Mouse (Mus musculus): ENCODE measurements around the gene March9. TPM values are rescaled to one million over a fixed set of nuclear protein-coding genes. Genes with fewer than 3 reads are reported as not detected.

March9 gene
- polyA plus RNA-seq, 1 experiment: 6.9 TPM

GRCm38 (mm10) chr10:127079665-127080391 lies 19.8 kb upstream of the March9 start:
- Histone ChIP-seq H3K4me1 (ENCODE audit: control insufficient read depth, insufficient read depth, insufficient read length, low read length) (peaks cover 15% of the 10 kb centered on the region), H3K36me3 (ENCODE audit: control insufficient read depth, insufficient read depth, low read length) (no peaks in the 10 kb centered on the region), H3K4me3 (ENCODE audit: low read depth, low read length) (peak overlapping the region; percentile 51), H3K27me3 (ENCODE audit: control insufficient read depth, insufficient read depth, low read length) (peaks cover 42% of the 10 kb centered on the region), H3K27ac (ENCODE audit: insufficient read depth, low read depth, low read length) (no peak overlapping the region)
- TF ChIP-seq POLR2A (IDR thresholded peaks at IDR 0.05; ENCODE audit: low read depth, low read length) (no peak), CTCF (IDR thresholded peaks at IDR 0.05; ENCODE audit: extremely low read depth, insufficient read length, insufficient replicate concordance, low read depth, low read length) (no peak)
- WGBS: 18% methylated on average over 70 of the region's 70 CpGs

DNA sequence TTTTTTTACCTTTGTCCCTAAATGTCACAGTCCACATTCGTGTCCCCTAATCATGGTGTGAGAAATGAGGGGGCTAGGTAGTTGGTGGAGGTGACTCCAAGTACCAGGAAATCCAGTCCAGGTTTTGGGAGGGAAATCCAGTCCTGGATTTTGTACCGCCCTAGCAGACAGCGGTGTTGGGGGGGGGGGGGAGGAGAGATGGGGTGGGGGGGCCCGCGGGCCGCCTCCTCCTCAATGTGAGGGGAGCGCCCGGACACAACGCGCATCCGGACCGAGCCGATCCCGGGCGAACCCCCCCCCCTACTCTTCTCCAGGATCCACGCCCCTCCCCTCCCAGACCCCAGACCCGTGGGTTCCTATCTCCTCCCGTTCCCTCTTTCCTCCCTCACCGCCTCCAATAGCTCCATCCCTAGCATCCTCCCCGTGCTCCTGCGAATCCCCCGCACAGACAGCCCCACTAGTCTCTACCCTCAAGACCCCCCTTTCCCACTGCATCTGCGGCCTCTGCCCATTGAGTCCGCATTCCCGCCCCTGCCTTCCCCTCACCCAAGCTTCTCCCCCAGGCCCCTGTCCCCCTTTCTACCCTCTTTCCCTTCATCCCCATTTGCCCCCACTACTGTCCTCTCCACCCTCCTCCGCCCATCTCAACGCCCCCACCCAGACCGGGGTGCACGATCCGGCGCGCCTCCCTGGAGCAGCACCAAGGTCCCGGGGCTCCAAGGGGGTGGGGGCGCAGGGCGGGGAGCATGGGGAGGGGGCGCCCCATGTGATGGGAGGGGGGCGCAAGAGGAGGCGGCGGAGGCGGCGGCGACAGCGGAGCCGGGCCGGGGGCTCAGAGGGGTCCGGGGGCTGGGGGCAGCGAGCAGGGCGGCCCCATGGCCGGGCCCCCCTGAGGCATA lies 18.9 kb upstream of the March9 start:
- no peak for TF ChIP-seq POLR2A (IDR thresholded peaks at IDR 0.05; ENCODE audit: low read depth, low read length)
- no peak for TF ChIP-seq CTCF (IDR thresholded peaks at IDR 0.05; ENCODE audit: extremely low read depth, insufficient read length, insufficient replicate concordance, low read depth, low read length)
- H3K36me3 ChIP-seq (ENCODE audit: control insufficient read depth, insufficient read depth, low read length): no peaks in the 10 kb centered on the region
- WGBS: 12% methylated on average over 49 of the region's 49 CpGs
- peak overlapping the region; percentile 51 for H3K4me3 ChIP-seq (ENCODE audit: low read depth, low read length)
- no peak overlapping the region for H3K27ac ChIP-seq (ENCODE audit: insufficient read depth, low read depth, low read length)
- H3K4me1 ChIP-seq (ENCODE audit: control insufficient read depth, insufficient read depth, insufficient read length, low read length): peaks cover 15% of the 10 kb centered on the region
- H3K27me3 ChIP-seq (ENCODE audit: control insufficient read depth, insufficient read depth, low read length): peaks cover 42% of the 10 kb centered on the region

DNA sequence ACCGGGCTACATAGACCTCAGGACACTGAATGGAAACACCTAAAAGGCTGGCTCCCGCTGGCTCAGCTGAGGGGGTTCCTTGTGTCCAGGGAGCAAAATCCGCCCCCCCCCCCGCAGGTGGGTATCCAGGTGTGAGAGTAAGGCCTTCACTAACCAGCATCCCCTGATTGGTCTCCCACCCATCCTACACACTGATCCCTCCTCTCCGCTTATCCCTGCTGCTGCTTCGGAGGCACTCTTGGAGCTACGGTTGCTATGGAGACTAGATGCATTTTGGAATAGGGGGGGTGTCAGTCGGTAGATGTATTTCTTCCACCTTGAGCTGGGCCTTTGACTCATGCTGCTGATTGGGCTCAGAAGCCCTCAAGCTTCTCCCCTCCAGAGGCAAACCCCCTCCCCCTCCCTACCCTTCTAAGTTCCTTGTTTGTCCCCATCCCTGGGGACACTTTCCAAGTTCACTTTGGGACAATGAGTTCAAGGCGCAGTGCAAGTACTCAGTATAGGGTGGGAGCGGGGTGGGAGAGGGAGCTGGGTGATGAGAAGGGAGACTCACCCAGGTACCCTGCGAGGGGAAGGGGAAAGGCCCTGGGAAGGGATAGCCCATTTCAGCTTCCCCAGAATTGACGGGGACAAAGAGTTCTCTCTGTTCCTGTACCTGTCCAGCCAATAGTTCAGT lies 18.2 kb upstream of the March9 start:
- Histone ChIP-seq H3K4me3 (ENCODE audit: low read depth, low read length) (no peak overlapping the region), H3K4me1 (ENCODE audit: control insufficient read depth, insufficient read depth, insufficient read length, low read length) (peaks cover 15% of the 10 kb centered on the region), H3K27me3 (ENCODE audit: control insufficient read depth, insufficient read depth, low read length) (peaks cover 42% of the 10 kb centered on the region), H3K27ac (ENCODE audit: insufficient read depth, low read depth, low read length) (no peak overlapping the region), H3K36me3 (ENCODE audit: control insufficient read depth, insufficient read depth, low read length) (no peaks in the 10 kb centered on the region)
- WGBS: 10% methylated on average over 12 of the region's 12 CpGs
- TF ChIP-seq CTCF (IDR thresholded peaks at IDR 0.05; ENCODE audit: extremely low read depth, insufficient read length, insufficient replicate concordance, low read depth, low read length): no peak
- no peak for TF ChIP-seq POLR2A (IDR thresholded peaks at IDR 0.05; ENCODE audit: low read depth, low read length)

GRCm38 (mm10) chr10:127077515-127077914 lies 17.5 kb upstream of the March9 start:
- Histone ChIP-seq H3K4me3 (ENCODE audit: low read depth, low read length) (no peak overlapping the region), H3K27me3 (ENCODE audit: control insufficient read depth, insufficient read depth, low read length) (peaks cover 42% of the 10 kb centered on the region), H3K36me3 (ENCODE audit: control insufficient read depth, insufficient read depth, low read length) (no peaks in the 10 kb centered on the region), H3K4me1 (ENCODE audit: control insufficient read depth, insufficient read depth, insufficient read length, low read length) (peaks cover 11% of the 10 kb centered on the region), H3K27ac (ENCODE audit: insufficient read depth, low read depth, low read length) (no peak overlapping the region)
- TF ChIP-seq POLR2A (IDR thresholded peaks at IDR 0.05; ENCODE audit: low read depth, low read length): no peak
- no peak for TF ChIP-seq CTCF (IDR thresholded peaks at IDR 0.05; ENCODE audit: extremely low read depth, insufficient read length, insufficient replicate concordance, low read depth, low read length)
- 18% methylated on average over 10 of the region's 10 CpGs for WGBS

DNA sequence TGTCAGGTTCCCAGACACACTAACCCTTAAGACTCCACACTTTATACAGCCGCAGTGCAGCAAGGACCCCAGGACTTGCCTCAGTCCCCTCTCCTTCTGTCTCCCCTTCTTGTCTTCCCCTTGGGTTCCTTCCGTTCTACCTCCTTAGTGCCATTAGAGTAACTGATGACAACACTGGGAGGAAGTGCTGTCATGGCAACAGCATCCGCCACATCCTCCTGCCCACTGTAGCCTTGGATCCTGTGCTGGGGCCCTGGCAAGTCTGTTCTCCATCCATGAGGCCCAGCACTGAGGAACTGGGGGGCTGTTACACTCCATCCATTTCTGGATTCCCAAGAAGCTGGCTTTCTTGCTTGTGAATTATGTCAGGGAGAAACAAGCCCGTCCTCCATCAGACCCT lies 16.1 kb upstream of the March9 start:
- peak overlapping the region; percentile 53 for H3K4me3 ChIP-seq (ENCODE audit: low read depth, low read length)
- TF ChIP-seq POLR2A (IDR thresholded peaks at IDR 0.05; ENCODE audit: low read depth, low read length) (no peak), CTCF (IDR thresholded peaks at IDR 0.05; ENCODE audit: extremely low read depth, insufficient read length, insufficient replicate concordance, low read depth, low read length) (no peak)
- WGBS: 39% methylated on average over 4 of the region's 4 CpGs
- H3K27ac ChIP-seq (ENCODE audit: insufficient read depth, low read depth, low read length): no peak overlapping the region
- H3K4me1 ChIP-seq (ENCODE audit: control insufficient read depth, insufficient read depth, insufficient read length, low read length): peaks cover 9% of the 10 kb centered on the region; the same call in 1 of the 2 replicates
- peaks cover 36% of the 10 kb centered on the region for H3K27me3 ChIP-seq (ENCODE audit: control insufficient read depth, insufficient read depth, low read length)
- no peaks in the 10 kb centered on the region for H3K36me3 ChIP-seq (ENCODE audit: control insufficient read depth, insufficient read depth, low read length)

- TF ChIP-seq CTCF (IDR thresholded peaks at IDR 0.05; ENCODE audit: extremely low read depth, insufficient read length, insufficient replicate concordance, low read depth, low read length): no peak
- TF ChIP-seq POLR2A (IDR thresholded peaks at IDR 0.05; ENCODE audit: low read depth, low read length): no peak
- Histone ChIP-seq H3K27ac (ENCODE audit: insufficient read depth, low read depth, low read length) (0 out of 2 replicates have a peak overlapping the region, but pooled peaks have one; percentile 1), H3K36me3 (ENCODE audit: control insufficient read depth, insufficient read depth, low read length) (no peaks in the 10 kb centered on the region), H3K27me3 (ENCODE audit: control insufficient read depth, insufficient read depth, low read length) (peaks cover 33% of the 10 kb centered on the region), H3K4me1 (ENCODE audit: control insufficient read depth, insufficient read depth, insufficient read length, low read length) (peaks cover 7% of the 10 kb centered on the region; the same call in 1 of the 2 replicates), H3K4me3 (ENCODE audit: low read depth, low read length) (peak overlapping the region; percentile 53)
- 49% methylated on average over 8 of the region's 8 CpGs for WGBS
Observed at GRCm38 (mm10) chr10:127075651-127076050, 15.7 kb upstream of the March9 start.
